Mouse (Mus musculus) liver, embryonic 12.5 days (tissue): ENCODE measurements around the gene Dmbt1. TPM values are rescaled to one million over a fixed set of nuclear protein-coding genes. Genes with fewer than 3 reads are reported as not detected.
"Not testable (repeated sequence)": the region's sequence is repeated elsewhere in the genome, so short reads cannot be mapped to it uniquely, and the experiment has no call there.

Source experiments
- ATAC-seq: fragments of 200-750 bp; cut with Nextera tagmentation; 2 replicates; pipeline ENCODE4 v1.8.0; 2017; ENCODE audit warnings: moderate number of reproducible peaks, mild to moderate bottlenecking, moderate library complexity
- H3K27ac ChIP-seq: fragments of 300-500 bp; sonication (generic); 2 replicates; pipeline ENCODE4 v1.5.1; 2016; ENCODE audit warnings: mild to moderate bottlenecking
- H3K27me3 ChIP-seq: fragments of 300-500 bp; sonication (generic); replicated peaks from 2 replicates; pipeline ENCODE4 v1.6.1; 2016; ENCODE audit warnings: mild to moderate bottlenecking, moderate library complexity
- H3K36me3 ChIP-seq: fragments of 300-500 bp; sonication (generic); 2 replicates; pipeline ENCODE4 v1.6.1; 2016; ENCODE audit warnings: mild to moderate bottlenecking, moderate library complexity
- H3K4me1 ChIP-seq: fragments of 300-500 bp; sonication (generic); 2 replicates; pipeline ENCODE4 v1.6.1; 2016
- H3K4me2 ChIP-seq: fragments of 300-500 bp; sonication (generic); 2 replicates; pipeline ENCODE4 v1.6.1; 2016; ENCODE audit warnings: mild to moderate bottlenecking, moderate library complexity
- H3K4me3 ChIP-seq: fragments of 300-500 bp; sonication (generic); 2 replicates; pipeline ENCODE4 v1.5.1; 2016; ENCODE audit warnings: mild to moderate bottlenecking, moderate library complexity
- H3K9ac ChIP-seq: fragments of 300-500 bp; sonication (generic); 2 replicates; pipeline ENCODE4 v1.6.1; 2016; ENCODE audit warnings: mild to moderate bottlenecking, moderate library complexity
- H3K9me3 ChIP-seq: fragments of 300-500 bp; sonication (generic); replicated peaks from 2 replicates; pipeline ENCODE4 v1.6.1; 2016; ENCODE audit warnings: mild to moderate bottlenecking, moderate library complexity
- WGBS: fragments of 180-500 bp; shearing (Covaris S2); methylation state at CpG from one replicate; pipeline ENCODE4 v1.1.7; 2016; ENCODE audit not compliant: insufficient replicate concordance; 5-methylcytosine and 5-hydroxymethylcytosine counted together
- polyA plus RNA-seq: library from polyadenylated mRNA; unstranded; fragments of >200 nt; fragmentation: Nextera tagmentation; extraction: Ambion mirVana; gene quantifications from 2 replicates; pipeline ENCODE4 v1.2.1, GENCODE M21; 2016

The Dmbt1 gene
- polyA plus RNA-seq, 1 experiment from 2014 or later: not detected

- H3K4me2 ChIP-seq: no peak overlapping the region
- H3K4me1 ChIP-seq: no peaks in the 10 kb centered on the region
- WGBS: 86% methylated on average over 2 of the region's 2 CpGs
- no peak overlapping the region for H3K27ac ChIP-seq
- H3K27me3 ChIP-seq: no peaks in the 10 kb centered on the region
- no peaks in the 10 kb centered on the region for H3K36me3 ChIP-seq
- H3K9me3 ChIP-seq: 0 out of 2 replicates have a peak, but pooled peaks cover 4% of the 10 kb centered on the region
- ATAC-seq: no peak
- no peak overlapping the region for H3K4me3 ChIP-seq
- H3K9ac ChIP-seq: no peak overlapping the region
These were observed 24.6 kb upstream of the Dmbt1 start for GRCm38 (mm10) chr7:131007221-131007620.

- H3K36me3 ChIP-seq: no peaks in the 10 kb centered on the region
- 0 out of 2 replicates have a peak, but pooled peaks cover 4% of the 10 kb centered on the region for H3K9me3 ChIP-seq
- no peak overlapping the region for H3K27ac ChIP-seq
- no peak overlapping the region for H3K9ac ChIP-seq
- no peak for ATAC-seq
- whole genome bisulfite sequencing: 63% methylated on average over 5 of the region's 5 CpGs
- H3K27me3 ChIP-seq: no peaks in the 10 kb centered on the region
- no peak overlapping the region for H3K4me3 ChIP-seq
- no peaks in the 10 kb centered on the region for H3K4me1 ChIP-seq
- no peak overlapping the region for H3K4me2 ChIP-seq
These were observed 22.7 kb upstream of the Dmbt1 start for GRCm38 (mm10) chr7:131009178-131009577.

- no peak overlapping the region for H3K27ac ChIP-seq
- no peak overlapping the region for H3K9ac ChIP-seq
- H3K4me1 ChIP-seq: no peaks in the 10 kb centered on the region
- H3K4me3 ChIP-seq: no peak overlapping the region
- H3K27me3 ChIP-seq: no peaks in the 10 kb centered on the region
- no peak overlapping the region for H3K4me2 ChIP-seq
- no peaks in the 10 kb centered on the region for H3K36me3 ChIP-seq
- no peaks in the 10 kb centered on the region for H3K9me3 ChIP-seq
- WGBS: 59% methylated on average over 1 of the region's 1 CpGs
- no peak for ATAC-seq
These were observed 20.0 kb upstream of the Dmbt1 start for GRCm38 (mm10) chr7:131011901-131012300.

- Histone ChIP-seq H3K36me3 (no peaks in the 10 kb centered on the region), H3K27me3 (no peaks in the 10 kb centered on the region), H3K9me3 (no peaks in the 10 kb centered on the region), H3K4me3 (no peak overlapping the region), H3K4me2 (no peak overlapping the region), H3K4me1 (no peaks in the 10 kb centered on the region), H3K27ac (no peak overlapping the region), H3K9ac (no peak overlapping the region)
- ATAC-seq: no peak
- WGBS: 67% methylated on average over 2 of the region's 2 CpGs
These were observed 12.7 kb upstream of the Dmbt1 start for GRCm38 (mm10) chr7:131019181-131019580.

GRCm38 (mm10) chr7:131024807-131025206 is 7.0 kb upstream of the Dmbt1 start:
- Histone ChIP-seq H3K27me3 (no peaks in the 10 kb centered on the region), H3K4me3 (no peak overlapping the region), H3K4me1 (no peaks in the 10 kb centered on the region), H3K4me2 (no peak overlapping the region), H3K36me3 (no peaks in the 10 kb centered on the region), H3K9me3 (no peaks in the 10 kb centered on the region), H3K27ac (no peak overlapping the region), H3K9ac (no peak overlapping the region)
- 15% methylated on average over 1 of the region's 1 CpGs for WGBS
- ATAC-seq: no peak

DNA sequence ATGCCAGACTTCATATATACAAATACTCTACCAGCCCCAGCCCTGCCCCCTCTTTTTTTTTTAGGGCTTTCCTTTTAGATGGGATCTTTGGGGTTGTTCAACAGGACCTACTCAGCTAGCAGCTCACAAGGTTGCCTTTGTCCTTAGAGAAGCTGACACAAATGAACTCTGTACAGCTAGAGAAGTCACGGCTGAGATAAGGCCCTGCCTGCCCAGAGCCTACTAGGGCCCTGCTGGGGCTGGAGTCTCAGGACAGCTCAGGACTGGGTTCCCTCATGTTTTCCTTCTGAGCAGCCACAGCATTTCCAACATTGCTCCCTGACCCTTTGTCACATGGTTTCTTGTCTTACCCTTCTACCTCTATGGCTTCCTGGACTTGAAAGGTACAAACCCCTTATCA is 4.3 kb upstream of the Dmbt1 start:
- Histone ChIP-seq H3K27ac (no peak overlapping the region), H3K4me2 (no peak overlapping the region), H3K9ac (no peak overlapping the region), H3K4me3 (no peak overlapping the region), H3K4me1 (no peaks in the 10 kb centered on the region), H3K9me3 (no peaks in the 10 kb centered on the region), H3K36me3 (no peaks in the 10 kb centered on the region), H3K27me3 (no peaks in the 10 kb centered on the region)
- ATAC-seq: no peak
- WGBS: 48% methylated on average over 1 of the region's 1 CpGs

DNA sequence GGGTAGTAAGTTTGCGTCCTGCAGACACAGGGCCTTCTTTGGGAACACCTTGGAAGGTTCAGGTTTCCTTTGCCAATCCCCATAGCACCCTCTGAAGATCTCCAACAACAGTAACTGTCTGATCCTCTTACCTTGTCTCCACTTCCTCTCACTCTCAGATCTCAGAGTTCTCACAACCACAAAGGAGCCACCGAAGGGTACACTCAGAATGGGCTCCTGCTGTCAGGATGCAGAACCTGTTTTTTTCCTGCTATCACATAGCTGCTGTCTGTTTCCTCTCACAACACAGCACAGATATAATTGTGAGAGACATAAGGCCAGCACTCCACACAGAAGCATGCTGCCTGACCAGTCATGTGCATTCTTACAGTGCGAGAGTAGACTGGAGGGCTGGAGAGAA is 4.5 kb downstream of the Dmbt1 start:
- no peak overlapping the region for H3K27ac ChIP-seq
- H3K9me3 ChIP-seq: no peaks in the 10 kb centered on the region
- H3K4me1 ChIP-seq: no peaks in the 10 kb centered on the region
- no peak for ATAC-seq
- H3K4me2 ChIP-seq: no peak overlapping the region
- H3K27me3 ChIP-seq: no peaks in the 10 kb centered on the region
- no peak overlapping the region for H3K4me3 ChIP-seq
- no peaks in the 10 kb centered on the region for H3K36me3 ChIP-seq
- H3K9ac ChIP-seq: no peak overlapping the region
- WGBS: 52% methylated on average over 3 of the region's 3 CpGs

GRCm38 (mm10) chr7:131037083-131037482 is 5.2 kb downstream of the Dmbt1 start:
- Histone ChIP-seq H3K9me3 (no peaks in the 10 kb centered on the region), H3K9ac (no peak overlapping the region), H3K27ac (no peak overlapping the region), H3K4me1 (no peaks in the 10 kb centered on the region), H3K27me3 (no peaks in the 10 kb centered on the region), H3K36me3 (no peaks in the 10 kb centered on the region), H3K4me2 (no peak overlapping the region), H3K4me3 (no peak overlapping the region)
- 56% methylated on average over 2 of the region's 2 CpGs for WGBS
- no peak for ATAC-seq

DNA sequence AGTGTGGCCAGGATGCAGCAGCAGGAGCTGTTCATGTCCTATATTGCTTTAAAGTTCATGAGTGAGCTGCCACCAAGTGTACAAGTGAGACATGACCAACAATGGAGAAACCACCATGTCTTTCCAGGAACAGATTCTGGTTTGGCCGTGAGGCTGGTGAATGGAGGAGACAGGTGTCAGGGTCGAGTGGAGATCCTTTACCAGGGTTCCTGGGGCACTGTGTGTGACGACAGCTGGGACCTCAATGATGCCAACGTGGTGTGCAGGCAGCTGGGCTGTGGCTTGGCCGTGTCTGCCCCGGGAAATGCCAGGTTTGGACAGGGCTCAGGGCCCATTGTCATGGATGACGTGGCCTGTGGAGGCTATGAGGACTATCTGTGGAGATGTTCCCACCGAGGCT is 8.9 kb downstream of the Dmbt1 start:
- ATAC-seq, H3K27ac ChIP-seq, H3K27me3 ChIP-seq, H3K4me1 ChIP-seq, H3K4me2 ChIP-seq, H3K9ac ChIP-seq, H3K36me3 ChIP-seq, H3K4me3 ChIP-seq, H3K9me3 ChIP-seq: not testable (repeated sequence)
- 60% methylated on average over 8 of the region's 8 CpGs for WGBS

GRCm38 (mm10) chr7:131042657-131043056 is 10.8 kb downstream of the Dmbt1 start:
- H3K9ac ChIP-seq: no peak overlapping the region
- no peaks in the 10 kb centered on the region for H3K27me3 ChIP-seq
- H3K36me3 ChIP-seq: no peaks in the 10 kb centered on the region
- no peak overlapping the region for H3K27ac ChIP-seq
- no peaks in the 10 kb centered on the region for H3K4me1 ChIP-seq
- no peak for ATAC-seq
- WGBS: 50% methylated on average over 1 of the region's 1 CpGs
- H3K4me2 ChIP-seq: no peak overlapping the region
- no peak overlapping the region for H3K4me3 ChIP-seq
- no peaks in the 10 kb centered on the region for H3K9me3 ChIP-seq

GRCm38 (mm10) chr7:131045258-131045835 is 13.5 kb downstream of the Dmbt1 start:
- H3K36me3 ChIP-seq, H3K9me3 ChIP-seq, H3K9ac ChIP-seq, H3K27me3 ChIP-seq, H3K4me2 ChIP-seq, ATAC-seq, H3K27ac ChIP-seq, H3K4me1 ChIP-seq, H3K4me3 ChIP-seq: not testable (repeated sequence)
- WGBS: 21% methylated on average over 3 of the region's 3 CpGs

DNA sequence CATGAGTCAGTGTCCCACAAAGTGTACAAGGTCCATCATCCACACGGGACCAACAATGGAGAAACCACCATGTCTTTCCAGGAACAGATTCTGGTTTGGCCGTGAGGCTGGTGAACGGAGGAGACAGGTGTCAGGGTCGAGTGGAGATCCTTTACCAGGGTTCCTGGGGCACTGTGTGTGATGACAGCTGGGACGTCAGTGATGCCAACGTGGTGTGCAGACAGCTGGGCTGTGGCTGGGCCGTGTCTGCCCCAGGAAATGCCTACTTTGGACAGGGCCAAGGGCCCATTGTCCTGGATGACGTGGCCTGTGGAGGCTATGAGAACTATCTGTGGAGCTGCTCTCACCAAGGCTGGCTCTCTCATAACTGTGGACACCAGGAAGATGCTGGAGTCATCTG is 18.0 kb downstream of the Dmbt1 start:
- not testable (repeated sequence) for H3K4me3 ChIP-seq, H3K9me3 ChIP-seq, H3K9ac ChIP-seq, H3K27ac ChIP-seq, ATAC-seq, H3K4me1 ChIP-seq, H3K27me3 ChIP-seq, H3K36me3 ChIP-seq, H3K4me2 ChIP-seq
- 57% methylated on average over 8 of the region's 8 CpGs for WGBS

DNA sequence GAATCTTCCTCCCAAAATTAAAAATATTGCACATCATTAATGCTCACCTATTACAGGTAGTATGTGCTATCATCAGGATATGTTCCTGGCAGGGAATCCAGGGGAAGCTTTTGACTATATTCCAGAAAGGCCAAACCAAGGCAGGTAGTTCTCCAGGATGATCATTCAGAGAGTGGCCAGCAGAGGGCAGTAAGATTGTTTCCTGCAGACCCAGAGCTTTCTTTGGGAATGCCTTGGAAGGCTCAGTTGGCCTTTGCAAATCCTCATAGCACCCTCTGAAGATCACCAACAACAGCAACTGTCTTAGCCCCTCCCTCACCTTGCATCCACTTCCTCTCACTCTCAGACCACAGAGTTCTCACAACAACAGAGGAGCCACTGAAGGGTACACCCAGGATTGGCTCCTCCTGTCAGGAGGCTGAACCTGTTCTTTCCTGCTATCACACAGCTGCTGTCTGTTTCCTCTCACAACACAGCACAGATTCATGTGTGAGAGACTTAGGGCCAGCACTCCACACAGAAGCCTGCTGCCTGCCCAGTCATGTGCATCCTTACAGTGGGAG is 23.0 kb downstream of the Dmbt1 start:
- H3K36me3 ChIP-seq: no peaks in the 10 kb centered on the region
- no peak overlapping the region for H3K27ac ChIP-seq
- no peak overlapping the region for H3K9ac ChIP-seq
- H3K4me1 ChIP-seq: no peaks in the 10 kb centered on the region
- H3K27me3 ChIP-seq: no peaks in the 10 kb centered on the region
- no peak for ATAC-seq
- no peak overlapping the region for H3K4me3 ChIP-seq
- H3K9me3 ChIP-seq: no peaks in the 10 kb centered on the region
- H3K4me2 ChIP-seq: no peak overlapping the region
